Mouse (Mus musculus) megakaryocyte, embryonic 14.5 days (primary cell): ENCODE data around the gene Slc11a1.

Experiments used
- FLI1 ChIP-seq: IDR thresholded peaks from 2 replicates; pipeline ENCODE4 v1.6.1; 2012; ENCODE audit warnings: low read length, inconsistent platforms, mixed read lengths
- GATA1 ChIP-seq: IDR thresholded peaks from 3 replicates; pipeline ENCODE4 v1.6.1; 2012; ENCODE audit warnings: mixed read lengths, low read length, inconsistent platforms, borderline replicate concordance

- TF ChIP-seq GATA1 = no peak
- TF ChIP-seq FLI1 = no peak
Observed at GRCm38 (mm10) chr1:74397919-74398451, 23.0 kb downstream of the Slc11a1 start.
